Mouse (Mus musculus): Measurements from ENCODE around the gene Rac1.

- no peak for TF ChIP-seq POLR2A (IDR thresholded peaks at IDR 0.05; ENCODE audit: control insufficient read depth, low read depth, low read length)
- TF ChIP-seq CTCF (IDR thresholded peaks at IDR 0.05; ENCODE audit: control insufficient read depth, insufficient read depth, insufficient replicate concordance, low read depth, low read length), result no peak
Measured at GRCm38 (mm10) chr5:143509737-143510136, 18.1 kb downstream of the Rac1 start.
